Mouse (Mus musculus): ENCODE results near the gene Hnrnpul1. TPM values are rescaled to one million over a fixed set of nuclear protein-coding genes. Genes with fewer than 3 reads are reported as not detected.
A peak's percentile ranks its signal among the peaks of the same experiment; 100 is the strongest.

Hnrnpul1 gene
- polyA plus RNA-seq, 1 experiment: 70.2 TPM

DNA sequence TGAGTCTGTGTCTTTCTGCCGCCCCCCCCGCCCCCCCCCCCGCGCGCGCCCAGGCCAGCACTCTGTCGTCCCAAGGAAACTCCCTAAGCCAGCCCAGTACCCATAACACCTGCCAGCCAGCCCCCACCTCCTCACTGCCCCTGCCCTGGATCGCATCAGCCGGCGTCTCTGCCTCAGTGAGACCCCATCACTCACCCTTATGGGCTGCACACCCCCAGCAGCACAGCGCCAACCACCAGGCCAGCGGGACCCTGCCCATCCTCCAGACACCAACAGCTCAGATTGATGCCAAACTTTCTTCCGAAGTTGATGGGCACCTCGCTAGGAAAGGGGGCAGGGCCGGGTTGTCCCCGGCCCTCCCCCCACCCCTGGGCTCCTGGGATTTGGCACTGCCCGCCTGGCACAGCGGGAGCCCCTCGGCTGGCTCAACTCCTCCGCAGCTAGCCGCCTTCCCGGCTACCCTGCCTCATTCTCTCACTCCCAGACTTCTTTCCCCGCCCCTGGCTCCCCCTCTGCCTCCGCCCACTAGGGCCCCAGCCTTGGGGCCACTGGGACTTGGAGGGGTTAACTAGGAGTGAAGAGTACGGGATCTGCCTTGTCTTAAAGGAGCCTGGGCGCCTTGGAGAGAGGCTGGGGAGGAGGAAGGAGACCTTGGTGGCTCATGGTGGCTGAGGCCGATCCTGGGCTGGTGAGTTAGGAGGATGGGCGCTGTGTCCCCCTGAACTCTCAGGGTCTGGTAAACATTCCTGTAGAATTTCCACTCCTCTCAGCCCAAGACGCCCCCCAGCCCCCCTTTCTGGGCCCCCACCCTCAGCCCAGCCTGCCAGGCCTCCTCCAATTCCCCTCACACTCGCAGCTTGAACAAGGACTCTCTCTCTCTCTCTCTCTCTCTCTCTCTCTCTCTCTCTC, 33.9 kb upstream of the Hnrnpul1 start, which contains the start of gene Axl:
Axl (minus strand) TSS at position 486 of the 909 bp plus-strand sequence.
- TF ChIP-seq POLR2A (IDR thresholded peaks at IDR 0.05; ENCODE audit: borderline replicate concordance, extremely low read depth, insufficient read depth, insufficient read length, poor library complexity, severe bottlenecking) (peak; percentile 16; the same call in 1 of the 2 replicates), CTCF (IDR thresholded peaks at IDR 0.05; ENCODE audit: borderline replicate concordance, extremely low read depth, insufficient read depth, insufficient read length) (no peak)
- peak; percentile 89 for DNase-seq (ENCODE audit: low read depth)

DNA sequence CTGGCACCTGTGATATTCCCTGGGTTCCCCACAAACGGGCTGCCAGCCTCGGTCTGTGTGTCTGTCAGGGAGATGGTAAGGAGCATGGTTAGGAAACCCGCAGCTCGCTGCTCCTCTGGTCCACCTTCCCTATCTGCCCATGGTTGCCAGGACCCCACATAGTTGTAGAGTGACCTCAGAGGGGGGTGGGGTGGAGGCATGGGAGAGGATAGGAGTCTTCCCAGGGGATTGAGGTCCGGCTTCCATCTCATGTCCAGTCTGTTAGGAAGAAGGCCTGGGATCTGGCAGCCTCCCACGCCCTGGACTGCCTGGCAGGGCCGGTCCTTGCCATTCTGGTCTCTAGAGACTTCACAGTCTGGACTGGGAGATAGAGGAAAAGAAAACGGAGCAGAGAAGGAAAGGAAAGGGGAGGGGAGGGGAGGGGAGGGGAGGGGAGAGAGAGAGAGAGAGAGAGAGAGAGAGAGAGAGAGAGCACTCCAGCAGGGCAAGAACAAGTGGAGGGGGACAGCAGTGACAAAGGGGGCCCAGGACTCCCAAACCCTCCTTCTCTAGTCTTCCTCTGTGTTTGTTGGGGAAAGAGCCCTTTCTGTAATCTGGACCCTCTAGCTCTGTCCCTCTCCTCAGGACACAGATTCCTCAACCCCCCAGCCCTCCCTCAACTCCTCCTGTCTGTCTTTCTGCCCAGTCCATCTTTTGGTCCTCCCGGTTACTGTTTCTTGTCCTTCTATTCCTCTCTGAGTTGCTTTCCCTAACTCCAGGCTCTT, 33.1 kb upstream of the Hnrnpul1 start:
- no peak for TF ChIP-seq POLR2A (IDR thresholded peaks at IDR 0.05; ENCODE audit: borderline replicate concordance, extremely low read depth, insufficient read depth, insufficient read length, poor library complexity, severe bottlenecking)
- no peak for TF ChIP-seq CTCF (IDR thresholded peaks at IDR 0.05; ENCODE audit: borderline replicate concordance, extremely low read depth, insufficient read depth, insufficient read length)
- DNase-seq (ENCODE audit: low read depth): peak; percentile 54

DNA sequence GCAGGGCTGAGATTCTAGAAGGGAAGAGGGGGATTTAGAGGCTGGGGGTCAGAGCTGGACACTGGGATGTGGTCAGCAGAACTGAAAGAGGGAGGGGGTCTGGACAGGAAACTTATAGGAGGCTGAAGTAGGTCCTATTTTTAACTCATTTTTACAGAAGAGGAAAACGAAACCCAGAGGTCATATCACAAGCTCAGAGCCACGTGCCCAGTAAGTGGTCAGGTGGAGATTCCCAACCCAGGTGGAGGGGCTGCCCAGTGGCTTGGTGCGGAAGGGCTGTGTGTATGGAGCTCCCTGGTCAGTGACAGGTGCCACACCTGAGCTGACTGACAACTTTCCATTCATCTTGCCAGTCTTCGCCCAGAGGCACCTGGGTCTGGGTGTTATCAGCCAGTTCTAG, 32.4 kb upstream of the Hnrnpul1 start:
- no peak for DNase-seq (ENCODE audit: low read depth)
- no peak for TF ChIP-seq POLR2A (IDR thresholded peaks at IDR 0.05; ENCODE audit: borderline replicate concordance, extremely low read depth, insufficient read depth, insufficient read length, poor library complexity, severe bottlenecking)
- TF ChIP-seq CTCF (IDR thresholded peaks at IDR 0.05; ENCODE audit: borderline replicate concordance, extremely low read depth, insufficient read depth, insufficient read length): no peak

DNA sequence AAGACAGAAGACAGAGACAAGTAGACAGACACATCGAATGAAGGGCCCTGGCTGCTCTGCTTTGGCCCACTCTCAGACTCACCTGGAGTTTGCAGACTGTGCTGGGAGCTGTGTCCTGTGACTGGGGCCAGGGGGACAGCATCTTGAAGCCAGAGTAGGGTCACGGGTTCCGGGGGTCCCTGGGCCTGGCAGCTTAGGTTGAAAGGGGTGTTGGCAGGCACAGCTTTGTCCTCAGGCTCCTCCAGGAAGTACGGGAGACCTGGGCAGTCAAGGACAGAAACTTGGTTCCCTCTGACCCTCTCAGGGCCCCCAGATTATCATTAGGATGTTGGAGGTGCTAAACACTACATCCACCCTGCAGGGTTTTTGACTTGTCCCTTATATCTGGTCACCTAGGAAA, 31.2 kb upstream of the Hnrnpul1 start:
- DNase-seq (ENCODE audit: low read depth): no peak
- no peak for TF ChIP-seq POLR2A (IDR thresholded peaks at IDR 0.05; ENCODE audit: borderline replicate concordance, extremely low read depth, insufficient read depth, insufficient read length, poor library complexity, severe bottlenecking)
- no peak for TF ChIP-seq CTCF (IDR thresholded peaks at IDR 0.05; ENCODE audit: borderline replicate concordance, extremely low read depth, insufficient read depth, insufficient read length)

DNA sequence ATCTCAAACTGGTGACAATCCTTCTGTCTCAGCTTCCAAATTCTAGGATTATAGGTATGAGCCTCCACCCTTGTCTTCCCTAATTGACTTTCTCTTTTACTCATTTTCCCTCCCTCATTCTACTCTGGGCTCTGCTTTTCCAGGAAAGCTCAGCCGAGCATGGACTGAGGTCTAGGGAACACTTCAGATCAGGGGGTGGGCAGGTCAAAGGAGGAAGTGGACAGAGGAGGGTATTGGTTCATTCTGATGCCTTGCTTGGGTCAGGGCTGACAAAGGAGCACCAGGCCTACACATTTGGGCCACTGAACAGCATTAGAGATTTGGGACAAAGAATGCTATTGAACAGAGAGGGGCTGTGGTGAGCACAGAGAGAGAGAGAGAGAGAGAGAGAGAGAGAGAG, 30.3 kb upstream of the Hnrnpul1 start:
- DNase-seq (ENCODE audit: low read depth): no peak
- no peak for TF ChIP-seq POLR2A (IDR thresholded peaks at IDR 0.05; ENCODE audit: borderline replicate concordance, extremely low read depth, insufficient read depth, insufficient read length, poor library complexity, severe bottlenecking)
- TF ChIP-seq CTCF (IDR thresholded peaks at IDR 0.05; ENCODE audit: borderline replicate concordance, extremely low read depth, insufficient read depth, insufficient read length): no peak

DNA sequence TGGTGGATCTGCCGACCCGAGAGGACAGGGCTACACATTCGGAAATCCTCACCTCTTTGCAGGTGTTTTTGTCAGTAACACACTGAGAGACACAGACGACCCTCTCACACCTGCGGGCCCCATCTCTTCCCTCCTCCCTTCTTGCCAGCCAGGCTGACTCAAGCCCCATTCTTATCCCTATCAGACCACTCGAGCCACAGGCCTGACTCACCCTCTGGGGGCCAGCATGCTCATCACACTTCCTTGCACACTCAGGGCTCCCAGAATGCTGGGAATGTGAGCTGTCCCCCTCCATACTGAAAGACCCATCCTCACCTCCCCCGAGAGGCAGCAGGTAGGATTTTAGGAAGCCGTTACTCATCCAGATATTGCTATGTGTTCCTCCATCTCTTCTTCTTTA, 29.2 kb upstream of the Hnrnpul1 start:
- TF ChIP-seq POLR2A (IDR thresholded peaks at IDR 0.05; ENCODE audit: borderline replicate concordance, extremely low read depth, insufficient read depth, insufficient read length, poor library complexity, severe bottlenecking): no peak
- no peak for TF ChIP-seq CTCF (IDR thresholded peaks at IDR 0.05; ENCODE audit: borderline replicate concordance, extremely low read depth, insufficient read depth, insufficient read length)
- DNase-seq (ENCODE audit: low read depth): no peak

DNA sequence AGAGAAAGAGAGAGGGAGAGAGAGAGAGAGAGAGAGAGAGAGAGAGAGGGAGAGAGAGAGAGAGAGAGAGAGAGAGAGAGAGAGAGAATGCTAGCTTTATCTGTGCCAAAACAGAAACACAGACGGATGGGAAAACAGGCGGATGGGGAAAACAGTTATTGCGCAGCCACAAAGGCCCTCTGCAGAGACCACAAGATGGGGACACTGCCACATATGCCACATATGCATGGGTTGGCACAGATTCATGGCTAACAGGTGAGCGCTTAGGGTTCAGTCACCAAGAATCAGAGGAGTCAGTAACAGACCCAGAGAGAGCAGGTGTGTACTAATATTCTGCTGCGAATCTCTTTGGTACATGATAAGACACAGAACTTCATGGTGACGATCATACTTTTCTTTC, 28.2 kb upstream of the Hnrnpul1 start:
- TF ChIP-seq POLR2A (IDR thresholded peaks at IDR 0.05; ENCODE audit: borderline replicate concordance, extremely low read depth, insufficient read depth, insufficient read length, poor library complexity, severe bottlenecking): no peak
- no peak for TF ChIP-seq CTCF (IDR thresholded peaks at IDR 0.05; ENCODE audit: borderline replicate concordance, extremely low read depth, insufficient read depth, insufficient read length)
- peak; percentile 32 for DNase-seq (ENCODE audit: low read depth)

DNA sequence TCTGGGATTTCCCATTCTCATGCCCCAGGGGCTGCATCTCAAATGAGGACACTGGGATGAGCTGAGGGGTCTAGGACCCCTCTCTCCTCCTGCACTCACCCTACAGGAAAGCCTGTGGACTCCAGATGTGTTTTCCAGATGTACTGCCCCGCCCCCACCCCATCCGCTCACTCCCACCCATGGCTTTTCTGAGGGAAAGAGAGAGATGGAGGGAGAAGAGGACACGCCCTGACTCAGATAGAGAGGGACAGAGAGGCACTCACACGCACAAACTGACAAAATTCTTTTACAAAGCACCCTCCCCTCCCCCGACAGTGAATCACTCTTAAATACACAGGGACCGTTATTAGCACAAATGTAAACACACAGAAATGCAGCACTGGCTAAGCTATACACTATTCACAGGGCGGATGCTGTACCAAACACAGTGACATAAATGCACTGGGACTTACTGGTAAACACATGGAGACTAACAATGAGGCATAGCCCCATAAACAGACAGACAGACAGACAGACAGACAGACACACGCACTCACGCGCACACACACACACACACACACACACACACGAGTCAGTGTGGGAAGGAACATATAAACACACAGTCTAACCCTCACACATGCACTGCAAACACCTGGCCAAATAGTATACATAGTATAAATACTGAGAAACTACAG, 27.5 kb upstream of the Hnrnpul1 start:
- DNase-seq (ENCODE audit: low read depth): peak; percentile 19
- TF ChIP-seq POLR2A (IDR thresholded peaks at IDR 0.05; ENCODE audit: borderline replicate concordance, extremely low read depth, insufficient read depth, insufficient read length, poor library complexity, severe bottlenecking): no peak
- TF ChIP-seq CTCF (IDR thresholded peaks at IDR 0.05; ENCODE audit: borderline replicate concordance, extremely low read depth, insufficient read depth, insufficient read length): no peak

DNA sequence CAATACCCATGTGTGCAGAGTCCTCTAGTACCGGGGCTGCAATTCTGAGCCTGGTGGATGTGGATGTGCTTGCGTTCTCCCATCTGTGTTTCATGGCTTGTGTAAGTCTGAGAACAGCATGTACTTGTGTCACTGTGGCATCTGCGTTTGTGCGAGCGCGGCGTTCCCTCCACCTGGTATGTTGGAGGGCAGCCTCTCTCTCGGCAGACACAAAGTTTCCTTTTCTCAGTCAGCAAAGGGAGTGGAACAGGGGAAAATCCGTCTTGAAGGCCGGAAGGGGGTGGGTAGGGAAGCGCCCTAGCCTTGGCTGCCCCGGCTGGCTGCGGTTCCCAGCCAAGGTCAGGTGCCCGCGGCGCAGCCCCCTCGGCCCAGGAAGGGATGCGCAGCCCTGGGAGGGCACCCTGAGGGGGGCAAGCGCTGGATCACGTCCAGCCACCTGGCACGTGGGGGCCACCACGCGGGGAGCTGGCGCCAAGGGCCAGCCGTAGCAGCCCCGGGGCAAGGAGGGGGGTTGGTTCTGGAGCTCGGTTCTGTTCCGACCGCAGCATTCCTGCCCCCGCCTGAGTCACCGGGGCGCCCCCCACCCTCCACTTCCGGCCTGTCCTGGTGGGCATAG, 26.9 kb upstream of the Hnrnpul1 start:
- TF ChIP-seq POLR2A (IDR thresholded peaks at IDR 0.05; ENCODE audit: borderline replicate concordance, extremely low read depth, insufficient read depth, insufficient read length, poor library complexity, severe bottlenecking) (no peak), CTCF (IDR thresholded peaks at IDR 0.05; ENCODE audit: borderline replicate concordance, extremely low read depth, insufficient read depth, insufficient read length) (no peak)
- DNase-seq (ENCODE audit: low read depth): peak; percentile 78

DNA sequence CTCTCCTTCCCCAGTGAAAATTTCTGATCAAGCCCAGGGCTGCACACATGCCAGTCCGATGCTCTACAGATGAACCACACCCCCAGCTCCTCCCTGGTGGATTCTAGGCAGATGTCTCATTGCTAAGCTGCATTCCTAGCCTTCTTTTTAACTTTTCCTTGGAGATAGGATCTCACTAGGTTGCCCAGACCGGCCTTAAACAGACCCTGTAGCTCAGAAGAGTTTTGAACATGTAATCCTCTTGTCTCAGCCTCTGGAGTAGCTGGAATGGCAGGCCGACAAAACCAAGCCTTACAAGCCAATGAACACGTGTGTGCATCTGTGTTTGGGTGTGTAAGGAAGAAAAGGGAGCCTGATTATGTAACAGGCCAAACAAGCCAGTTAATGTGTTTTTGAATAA, 26.2 kb upstream of the Hnrnpul1 start:
- DNase-seq (ENCODE audit: low read depth): peak; percentile 11
- TF ChIP-seq POLR2A (IDR thresholded peaks at IDR 0.05; ENCODE audit: borderline replicate concordance, extremely low read depth, insufficient read depth, insufficient read length, poor library complexity, severe bottlenecking) (no peak), CTCF (IDR thresholded peaks at IDR 0.05; ENCODE audit: borderline replicate concordance, extremely low read depth, insufficient read depth, insufficient read length) (no peak)

Data from brain, embryonic 14.5 days (tissue).